Mouse (Mus musculus) fat pad, adult 2 months (tissue): ENCODE data around the gene Cpne6.
A peak's percentile ranks its signal among the peaks of the same experiment; 100 is the strongest.

Source experiments
- DNase-seq: peaks from one replicate; pipeline ENCODE4 v3.0.0-alpha.2; 2011; ENCODE audit warnings: low read depth, low spot score; ENCODE audit errors: extremely low read depth

Cpne6 gene

DNA sequence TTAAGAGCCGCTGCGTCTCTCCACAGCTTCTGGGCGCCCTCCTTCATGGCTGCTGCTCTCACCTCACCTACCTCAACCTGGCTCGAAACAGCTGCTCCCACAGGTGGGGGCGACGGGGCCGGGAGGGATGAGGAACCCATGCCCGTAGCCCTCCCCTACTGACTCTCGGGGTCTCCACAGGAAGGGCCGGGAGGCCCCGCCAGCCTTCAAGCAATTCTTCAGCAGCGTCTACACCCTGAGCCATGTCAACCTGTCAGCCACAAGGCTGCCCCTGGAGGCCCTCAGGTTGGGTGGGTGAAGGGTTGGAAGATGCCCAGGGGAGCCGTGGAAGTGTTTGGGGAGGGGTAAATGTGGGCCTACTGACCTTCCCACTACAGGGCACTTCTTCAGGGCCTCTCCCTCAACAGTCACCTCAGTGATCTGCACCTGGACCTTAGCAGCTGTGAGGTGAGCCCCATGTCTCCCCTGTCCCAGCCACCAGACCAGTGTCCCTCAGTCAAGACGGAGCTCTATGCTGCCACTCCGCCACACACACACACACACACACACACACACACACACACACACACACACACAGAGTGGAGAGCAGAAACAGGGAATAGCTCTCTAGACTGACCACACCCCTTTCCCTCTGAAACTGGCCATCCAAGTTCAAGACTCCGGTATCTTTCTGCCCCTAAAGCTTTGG lies 13.3 kb upstream of the Cpne6 start:
- no peak for DNase-seq

DNA sequence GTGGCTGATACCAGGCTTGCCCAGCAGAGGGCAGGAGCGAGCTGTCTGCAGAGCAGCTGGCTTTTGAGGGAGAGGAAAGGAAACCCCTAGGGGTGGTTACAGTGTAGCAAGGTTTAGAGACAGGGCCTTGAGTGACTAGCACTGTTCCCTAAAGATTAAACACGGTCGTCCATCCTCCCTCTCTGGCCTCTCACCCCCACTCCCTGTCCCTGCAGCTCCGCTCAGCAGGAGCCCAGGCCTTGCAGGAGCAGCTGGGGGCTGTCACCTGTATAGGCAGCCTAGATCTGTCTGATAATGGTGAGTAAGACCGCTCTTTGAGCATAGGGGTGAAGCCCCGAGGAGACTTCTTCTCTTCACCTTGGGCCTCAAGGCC lies 12.8 kb upstream of the Cpne6 start:
- no peak for DNase-seq

DNA sequence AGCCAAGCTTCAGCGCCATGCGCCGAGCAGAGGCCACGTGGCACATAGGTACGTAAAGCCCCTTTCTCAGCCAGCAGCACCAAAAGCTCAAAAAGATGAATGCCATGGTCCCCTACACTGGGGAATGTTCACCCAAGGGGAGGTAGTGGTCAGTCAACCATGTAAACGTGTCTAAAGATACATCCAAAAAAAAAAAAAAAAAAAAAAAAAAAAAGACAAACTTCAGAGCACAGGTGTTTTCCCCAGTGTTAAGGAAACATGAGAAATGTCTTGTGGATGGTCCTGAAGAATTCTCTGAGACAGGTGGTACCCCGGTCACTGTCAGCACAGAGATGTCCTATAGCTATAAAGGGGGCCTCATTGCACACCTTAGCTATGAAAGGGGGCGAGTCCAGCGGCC lies 4.6 kb upstream of the Cpne6 start:
- no peak for DNase-seq

DNA sequence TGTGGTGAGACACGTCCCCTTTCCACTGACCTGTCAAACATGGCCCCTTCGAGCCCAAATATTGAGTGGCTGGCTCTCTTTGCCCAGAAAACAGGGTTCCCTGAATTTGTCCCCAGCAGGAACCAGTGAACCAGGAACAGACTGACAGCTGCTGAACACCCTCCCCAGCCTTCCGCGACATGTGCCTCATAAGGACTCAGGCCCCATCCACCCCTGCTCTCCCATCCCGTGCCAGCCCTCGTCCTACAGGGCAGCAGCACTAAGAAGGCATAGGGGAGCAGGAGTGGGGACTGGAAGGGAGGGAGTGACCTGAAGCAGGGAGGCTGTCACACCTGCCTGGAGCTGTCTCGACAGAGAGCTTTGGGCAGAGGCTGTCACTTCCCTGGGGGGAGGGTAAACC lies 2.4 kb upstream of the Cpne6 start:
- DNase-seq = no peak

DNA sequence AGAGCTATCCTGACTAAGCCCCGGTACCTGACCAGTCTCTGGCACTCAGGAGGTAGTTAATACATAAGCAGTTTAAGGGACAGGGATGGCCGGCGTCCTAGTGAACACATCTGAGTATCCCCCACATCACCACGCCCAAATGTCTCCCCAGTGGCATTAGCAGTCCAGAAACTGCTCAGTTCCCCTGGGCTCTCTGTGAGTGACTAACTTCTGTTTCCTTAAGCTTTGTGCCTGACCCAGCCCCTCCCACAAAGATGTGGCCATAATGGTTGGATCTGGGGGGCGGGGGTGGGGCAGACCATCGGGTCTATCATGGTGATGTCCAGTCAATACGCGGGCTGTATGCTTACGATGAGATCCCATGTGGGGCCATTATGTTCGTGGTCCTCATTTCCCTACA lies 705 bp upstream of the Cpne6 start:
- DNase-seq = no peak

DNA sequence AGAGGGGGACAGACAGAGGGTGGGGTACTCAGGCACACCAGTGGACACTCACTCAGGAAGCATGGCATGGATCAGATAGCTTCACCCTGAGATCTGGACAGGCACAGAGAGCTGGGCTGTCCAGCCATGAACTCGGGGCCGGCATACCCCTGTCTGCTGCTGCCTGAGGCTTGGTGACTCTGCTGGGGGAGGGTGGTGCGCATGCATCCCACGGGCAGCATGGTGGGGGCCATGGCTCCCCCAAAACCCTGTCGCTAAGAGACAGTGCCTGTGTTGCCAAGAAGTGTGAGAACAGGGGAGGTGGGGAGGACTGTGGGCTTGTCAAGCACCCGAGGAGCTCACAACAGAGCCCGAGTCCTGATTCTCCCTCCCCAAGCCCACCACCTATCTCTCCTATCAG lies 792 bp downstream of the Cpne6 start:
- no peak for DNase-seq

DNA sequence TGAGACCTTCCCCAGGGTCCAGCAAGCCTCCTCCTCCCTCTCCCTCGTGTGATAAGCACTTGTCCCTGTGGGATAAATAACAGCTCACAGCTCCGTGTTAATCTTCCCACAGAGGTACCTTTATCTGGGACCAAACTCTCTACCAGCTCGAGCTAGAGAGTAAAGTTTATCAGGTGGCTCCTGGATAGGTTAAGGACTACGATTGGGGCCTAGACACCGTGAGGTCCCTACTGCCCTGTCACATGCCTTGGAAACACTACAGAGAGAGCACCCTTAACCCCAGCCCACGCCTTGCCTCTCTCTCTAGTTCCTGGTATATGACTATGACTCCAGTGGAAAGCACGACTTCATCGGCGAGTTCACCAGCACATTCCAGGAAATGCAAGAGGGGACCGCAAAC lies 3.7 kb downstream of the Cpne6 start:
- no peak for DNase-seq

DNA sequence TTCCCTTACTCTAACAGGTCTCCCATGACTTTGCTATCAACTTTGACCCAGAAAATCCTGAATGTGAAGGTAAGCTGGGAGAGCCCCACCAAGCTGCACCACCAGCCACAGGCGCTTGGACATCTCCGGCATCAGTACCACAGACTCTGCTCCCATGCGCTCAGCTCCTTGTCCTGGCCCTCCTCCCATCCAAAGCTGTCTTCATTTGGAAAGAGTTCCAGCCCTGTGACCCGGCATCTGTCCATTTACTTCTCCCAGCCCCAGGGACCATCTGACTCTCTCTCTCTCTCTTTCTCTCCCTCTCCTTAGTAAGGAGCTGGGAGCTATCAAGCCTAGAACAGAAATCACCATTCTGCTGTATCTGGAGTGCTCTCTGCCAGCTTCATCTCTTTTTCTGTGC lies 5.6 kb downstream of the Cpne6 start:
- DNase-seq = no peak

DNA sequence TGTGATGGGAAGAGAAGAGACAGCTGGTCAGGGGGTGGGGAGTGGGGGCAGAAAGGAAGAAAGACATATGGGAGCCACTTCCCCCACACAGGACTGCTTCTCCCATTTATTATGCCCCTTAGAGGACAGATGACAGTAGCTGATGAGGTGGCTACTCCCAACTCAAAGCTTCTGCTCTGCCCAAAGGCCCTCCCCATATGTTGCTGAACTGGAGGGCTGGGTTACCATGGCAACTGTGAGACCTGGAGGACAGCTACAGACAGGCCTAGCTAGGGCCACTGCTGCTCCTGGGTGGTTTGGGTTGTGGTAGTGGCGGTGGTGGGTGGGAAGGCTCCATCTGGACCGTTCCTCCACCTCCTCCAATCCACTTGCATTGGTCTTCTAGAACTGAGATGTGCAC lies 8.7 kb downstream of the Cpne6 start:
- no peak for DNase-seq

DNA sequence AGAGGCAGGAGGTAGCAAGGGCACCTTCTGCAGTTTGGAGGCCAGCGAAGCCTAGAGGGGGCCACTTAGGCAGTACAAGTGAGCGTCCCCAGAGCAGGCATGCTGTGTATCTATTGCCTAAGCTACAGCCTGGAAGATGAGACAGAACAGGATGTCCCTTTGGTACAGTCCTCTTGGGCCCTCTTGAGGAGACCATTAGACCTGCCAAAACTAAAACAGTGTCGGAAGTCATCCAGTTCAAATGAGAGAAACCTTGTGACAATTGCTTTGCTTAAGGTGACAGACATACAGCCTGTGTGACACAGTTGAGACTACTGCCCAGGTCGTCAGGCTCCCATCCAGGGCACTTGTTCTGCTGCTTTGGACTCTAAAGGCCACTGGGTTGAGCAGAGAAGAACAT lies 9.4 kb downstream of the Cpne6 start:
- DNase-seq = no peak

DNA sequence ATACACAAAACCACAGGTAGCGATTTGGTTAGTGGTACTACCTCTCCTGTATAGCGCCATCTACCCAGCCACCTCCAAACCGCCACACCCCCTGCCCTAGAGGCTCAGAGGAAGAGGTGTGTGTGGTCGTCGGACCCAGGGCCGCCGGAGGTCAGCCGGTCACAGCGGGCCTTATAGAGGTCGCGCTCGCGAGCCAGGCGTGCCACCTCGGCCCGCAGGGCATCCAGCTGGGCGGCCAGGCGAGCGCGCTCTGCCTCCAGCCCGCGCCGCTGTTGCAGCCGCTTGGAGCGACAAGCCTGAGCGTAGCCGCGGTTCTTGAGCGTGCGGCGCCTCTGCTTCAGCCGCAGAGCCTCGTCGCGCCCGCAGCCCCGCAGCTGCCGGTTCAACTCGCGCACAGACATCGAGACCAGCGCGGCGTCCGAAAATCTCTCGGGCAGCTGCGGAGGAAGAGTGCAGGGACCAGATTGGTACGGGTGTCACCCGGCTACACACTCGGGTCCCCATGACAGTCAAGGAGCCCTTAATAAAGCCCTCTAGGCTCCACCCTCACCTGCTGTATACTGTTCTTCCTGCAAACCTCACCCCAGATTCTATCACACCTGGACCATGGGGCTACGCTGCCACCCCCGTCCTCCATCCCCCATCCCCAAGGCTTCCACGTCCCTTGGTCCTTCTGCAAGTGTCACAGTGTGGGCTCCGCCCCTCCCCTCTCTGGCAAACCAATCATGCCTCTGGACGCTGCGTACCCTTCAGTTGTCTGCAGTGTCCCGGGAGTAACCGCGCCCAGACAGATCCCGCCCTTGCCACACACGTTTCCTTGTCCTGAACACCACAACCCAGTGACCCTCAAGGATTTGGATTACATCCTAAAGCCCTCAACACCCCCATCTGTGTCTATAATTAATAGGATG lies 10.5 kb downstream of the Cpne6 start:
- DNase-seq = no peak

DNA sequence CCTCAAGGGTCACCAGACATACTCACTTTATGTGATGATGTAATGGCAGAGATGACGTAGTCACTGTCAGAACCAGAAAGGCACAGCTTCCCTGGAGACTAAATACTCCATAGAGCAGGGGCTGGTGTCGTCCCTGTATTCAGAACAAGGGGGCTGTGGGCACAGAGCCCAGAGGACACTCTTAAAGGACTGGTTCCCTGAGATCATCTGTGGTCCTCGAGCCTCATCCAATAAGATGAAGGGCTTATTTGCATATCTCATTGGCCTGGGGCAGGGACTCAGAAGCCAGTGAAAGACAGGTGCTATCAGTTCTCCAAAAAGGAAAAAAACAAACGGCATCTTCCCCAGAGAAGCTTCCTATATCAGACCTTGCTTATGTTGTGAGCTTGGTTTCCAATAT lies 13.8 kb downstream of the Cpne6 start:
- DNase-seq = no peak

DNA sequence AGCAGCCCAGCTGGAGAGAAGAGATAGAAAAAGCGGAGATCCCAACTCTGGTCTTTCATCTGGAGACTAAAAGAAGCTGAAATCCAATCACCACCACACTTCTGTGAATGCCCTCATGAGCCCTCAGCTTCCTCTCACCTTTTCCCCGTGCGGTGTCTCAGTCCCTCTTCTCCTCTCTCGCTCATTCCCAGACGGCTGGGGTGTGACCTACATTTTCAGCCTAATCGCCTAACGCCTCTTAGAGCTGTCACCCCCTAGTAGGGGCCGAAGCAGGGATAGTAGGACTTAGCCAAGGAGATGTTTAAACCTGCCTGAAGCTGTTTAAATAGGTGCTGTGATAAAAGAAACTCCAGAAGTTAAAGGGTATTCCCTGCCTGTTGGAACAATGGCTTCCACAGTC lies 14.5 kb downstream of the Cpne6 start, which contains the start of gene Nrl:
Gene Nrl, minus strand, starts transcription at position 197 of the 400 bp plus-strand sequence.
- no peak for DNase-seq

DNA sequence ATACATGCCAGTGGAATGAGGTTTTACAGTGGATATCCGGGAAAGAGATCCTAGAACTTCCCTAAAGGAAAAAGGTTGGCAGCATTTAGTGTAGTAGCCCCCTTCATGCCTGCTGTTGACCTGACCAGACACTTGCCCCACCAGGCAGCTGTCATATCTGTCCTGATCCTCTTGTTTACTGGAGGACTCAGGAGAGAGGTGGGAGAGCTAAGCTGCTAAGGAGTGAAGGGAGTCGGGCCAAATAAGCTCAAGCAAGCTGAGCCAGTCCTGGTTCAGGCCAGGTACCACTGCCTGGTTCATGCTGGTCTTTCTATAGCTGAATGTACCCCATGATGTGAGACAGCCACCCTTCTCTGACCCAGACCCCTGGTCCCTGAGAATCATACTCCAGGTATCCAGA lies 16.4 kb downstream of the Cpne6 start:
- DNase-seq = no peak

DNA sequence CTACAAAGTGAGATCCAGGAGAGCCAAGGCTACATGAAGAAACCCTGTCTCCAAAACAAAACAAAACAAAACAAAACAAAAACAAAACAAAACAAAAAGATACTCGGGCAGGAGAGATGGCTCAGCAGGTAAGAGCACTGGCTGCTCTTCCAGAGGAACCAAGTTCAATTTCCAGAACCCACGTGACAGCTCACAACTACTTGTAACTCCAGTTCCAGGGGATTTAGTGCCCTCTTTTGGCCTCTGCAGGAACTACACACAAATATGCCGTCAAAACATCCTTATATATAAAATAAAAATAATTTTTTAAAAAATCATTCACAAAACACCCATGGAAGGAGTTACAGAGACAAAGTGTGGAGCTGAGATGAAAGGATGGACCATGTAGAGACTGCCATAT lies 17.7 kb downstream of the Cpne6 start:
- DNase-seq = peak; percentile 7

DNA sequence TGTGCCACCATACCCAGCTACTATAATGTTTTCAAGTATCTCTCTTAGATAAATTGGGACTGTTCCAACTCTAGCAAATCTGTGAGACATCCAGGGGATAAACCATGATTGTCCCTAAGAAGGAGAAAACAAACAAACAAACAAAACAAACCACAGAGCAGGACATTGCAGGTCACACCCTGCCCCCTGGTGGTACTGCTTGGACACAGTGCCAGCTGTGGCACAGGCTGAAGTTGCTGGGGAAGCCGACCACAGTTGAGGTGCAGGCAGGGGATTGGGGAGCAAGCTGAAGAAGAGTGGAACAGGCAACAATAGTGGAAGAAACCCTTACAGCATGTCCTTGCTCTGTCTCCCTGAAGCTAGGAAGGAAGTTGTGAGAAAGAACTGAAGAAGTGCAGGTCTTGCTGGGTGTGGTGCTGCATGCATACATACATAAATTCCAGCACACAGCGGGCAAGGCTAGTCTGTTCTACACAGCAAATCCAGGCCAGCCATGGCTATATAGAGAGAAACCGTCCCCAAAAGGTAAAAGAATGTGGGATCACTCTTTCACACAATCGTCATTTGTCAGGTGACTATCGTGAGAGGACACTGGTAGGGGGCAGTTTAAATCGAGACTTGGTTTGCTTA lies 26.0 kb downstream of the Cpne6 start:
- DNase-seq = no peak

DNA sequence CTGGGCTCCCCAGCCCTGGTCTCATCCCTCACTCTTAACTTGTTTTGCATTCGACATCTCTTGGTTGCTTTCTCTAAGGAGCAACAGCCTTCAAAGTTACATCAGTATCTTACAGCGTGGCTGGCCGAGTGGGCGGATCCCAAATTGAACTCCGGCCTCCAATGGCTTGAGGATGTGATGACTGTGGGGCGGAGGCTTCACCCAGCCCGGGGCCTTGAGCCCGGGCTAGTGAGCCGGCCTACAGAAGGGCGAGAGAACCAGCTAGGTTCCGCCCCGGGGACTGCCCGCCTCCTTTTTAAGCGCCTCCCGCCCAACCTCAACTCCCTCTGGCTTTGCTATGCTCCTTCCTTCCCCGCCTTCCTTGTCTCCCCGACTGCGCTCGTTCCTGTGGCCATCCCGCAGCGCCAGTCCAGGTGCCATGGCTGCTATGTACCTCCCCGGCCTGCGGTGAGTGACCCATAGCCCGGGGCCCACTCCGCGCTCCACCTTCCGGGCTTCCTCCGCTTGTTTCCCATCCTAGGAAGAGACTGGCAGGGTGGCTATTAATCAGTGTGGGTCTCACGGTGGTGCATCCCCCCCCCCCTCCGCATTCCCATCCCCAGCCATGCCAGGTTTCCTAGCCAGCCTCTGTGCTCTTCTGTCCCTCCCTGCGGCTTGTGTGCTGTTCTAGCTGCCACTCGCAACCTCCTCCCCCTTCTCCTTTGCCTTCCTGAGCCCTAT lies 30.0 kb downstream of the Cpne6 start, which contains the start of gene Pck2:
Gene Pck2, plus strand, starts transcription at position 200 of the 720 bp plus-strand sequence.
- DNase-seq = no peak

DNA sequence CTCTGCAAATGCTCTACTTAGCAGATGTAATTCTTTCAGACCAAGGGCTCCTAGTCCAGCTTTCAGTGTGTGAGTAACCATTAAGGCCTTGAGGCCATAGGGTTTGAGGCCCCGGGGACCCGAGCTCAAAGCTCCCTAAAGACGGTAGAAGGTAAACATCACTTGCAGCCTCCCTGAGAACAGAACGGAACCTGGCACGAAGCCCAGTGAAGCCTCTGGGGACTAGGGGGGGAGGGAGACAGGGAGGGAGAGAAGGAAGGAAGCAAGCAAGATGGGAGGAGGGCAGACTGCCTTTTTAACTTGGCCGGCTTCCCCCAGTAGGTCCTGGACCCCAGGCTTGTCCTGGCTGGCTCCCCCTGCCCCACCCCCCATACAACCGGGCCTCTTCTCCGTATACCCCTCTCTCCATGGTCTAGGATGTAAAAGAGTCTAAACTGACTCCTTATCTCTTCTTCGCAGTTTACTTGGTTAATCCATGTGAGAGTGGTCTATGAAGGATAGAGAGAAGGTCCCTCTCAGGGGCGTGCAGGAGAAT lies 30.6 kb downstream of the Cpne6 start:
- no peak for DNase-seq

DNA sequence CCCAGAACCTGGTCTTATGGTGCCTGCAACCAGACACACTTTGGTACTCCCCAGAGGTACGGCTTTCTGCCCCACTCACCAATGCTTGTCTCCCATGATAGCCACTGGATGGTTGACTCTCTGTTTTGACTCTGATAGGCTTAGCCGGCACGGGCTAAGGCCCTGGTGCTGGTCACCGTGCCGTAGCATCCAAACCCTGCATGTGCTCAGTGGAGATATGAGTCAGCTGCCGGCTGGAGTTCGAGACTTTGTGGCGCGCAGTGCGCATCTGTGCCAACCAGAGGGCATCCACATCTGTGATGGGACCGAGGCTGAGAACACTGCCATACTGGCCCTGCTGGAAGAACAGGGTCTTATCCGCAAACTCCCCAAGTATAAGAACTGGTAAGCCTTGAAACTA lies 32.0 kb downstream of the Cpne6 start:
- no peak for DNase-seq

DNA sequence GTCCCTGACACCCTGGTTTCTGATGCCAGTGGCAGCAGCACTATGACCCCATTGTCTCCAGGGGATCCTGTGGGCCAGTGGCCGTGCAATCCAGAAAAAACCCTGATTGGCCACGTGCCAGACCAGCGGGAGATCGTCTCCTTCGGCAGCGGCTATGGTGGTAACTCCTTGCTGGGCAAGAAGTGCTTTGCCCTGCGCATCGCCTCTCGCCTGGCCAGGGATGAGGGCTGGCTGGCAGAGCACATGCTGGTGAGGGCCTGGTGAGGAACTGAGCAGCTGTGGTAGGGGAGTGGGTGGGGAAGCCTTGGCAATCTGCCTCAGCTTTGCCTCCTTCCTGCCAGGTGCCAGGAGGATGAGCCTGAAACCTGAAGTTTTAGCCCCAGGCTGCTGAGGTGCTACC lies 34.1 kb downstream of the Cpne6 start:
- DNase-seq = no peak

DNA sequence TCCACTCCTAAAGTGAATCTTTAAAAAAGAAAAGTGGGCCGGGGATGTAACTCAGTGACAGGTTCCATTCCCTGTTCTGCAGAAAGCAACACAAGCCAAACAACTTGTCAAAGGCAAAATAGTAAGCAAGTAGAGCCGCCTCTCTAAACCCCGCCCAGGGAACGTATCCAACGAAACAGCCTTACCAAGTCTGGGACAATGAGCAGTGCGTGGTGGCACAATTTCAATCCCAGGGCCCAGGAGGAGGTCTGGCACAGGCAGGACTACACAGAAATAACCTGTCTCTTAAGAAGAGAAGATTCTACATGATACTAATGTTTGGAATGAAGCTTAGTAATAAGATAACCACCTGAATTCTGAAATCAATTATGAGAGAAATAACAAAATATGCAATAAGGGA lies 39.9 kb downstream of the Cpne6 start:
- no peak for DNase-seq
